Mouse (Mus musculus) heart, postnatal 0 days (tissue): ENCODE results near the gene Chrdl1.

Experiments
- CTCF ChIP-seq: IDR thresholded peaks from 2 replicates; pipeline ENCODE4 v1.5.1; 2016; ENCODE audit warnings: antibody characterized with exemption, control low read depth, low read depth
- EP300 ChIP-seq: IDR thresholded peaks from 2 replicates; pipeline ENCODE4 v1.6.1; 2016; ENCODE audit warnings: antibody characterized with exemption, low read depth

- TF ChIP-seq CTCF: no peak
- TF ChIP-seq EP300: no peak
These were observed 47.3 kb downstream of the Chrdl1 start for GRCm38 (mm10) chrX:143346739-143347138.
